Mouse (Mus musculus): Measurements from ENCODE around the gene Naa15. TPM values are rescaled to one million over a fixed set of nuclear protein-coding genes. Genes with fewer than 3 reads are reported as not detected.

The Naa15 gene
- polyA plus RNA-seq, 1 experiment from 2014 or later: 48.4 TPM

DNA sequence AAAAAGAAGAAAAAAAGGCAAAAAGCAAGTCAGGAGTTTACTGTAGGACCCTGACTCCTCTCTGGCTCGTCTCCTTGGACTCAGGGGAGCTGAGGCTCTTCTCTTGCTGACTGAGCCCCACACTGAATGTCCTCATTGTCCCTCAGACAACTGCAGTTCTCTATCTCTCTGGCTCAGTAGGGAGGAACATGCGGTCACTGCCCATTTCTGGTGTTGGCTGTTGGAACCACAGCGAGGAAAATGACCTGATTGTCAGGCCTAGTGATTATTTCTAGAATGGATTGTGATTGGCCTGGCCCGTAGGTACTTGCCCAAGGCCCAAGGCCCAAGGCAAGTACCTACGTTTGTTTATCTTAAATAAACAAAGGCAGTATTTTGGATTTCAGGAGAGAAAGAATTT lies 83.7 kb downstream of the Naa15 start:
- H3K4me1 ChIP-seq (replicated peaks; ENCODE audit: control insufficient read depth, insufficient read depth, low read length): no peaks in the 10 kb centered on the region
- 65% methylated on average over 5 of the region's 5 CpGs for WGBS
- no peak overlapping the region for H3K4me3 ChIP-seq (ENCODE audit: low read depth, low read length)
- no peak overlapping the region for H3K27ac ChIP-seq (ENCODE audit: low read depth, low read length)
- no peak overlapping the region for H3K9ac ChIP-seq (ENCODE audit: low read depth, low read length)
- H3K36me3 ChIP-seq (ENCODE audit: control insufficient read depth, insufficient read depth, low read length): peaks cover 3% of the 10 kb centered on the region; the same call in 1 of the 2 replicates
- no peak for DNase-seq (ENCODE audit: low spot score)
- ATAC-seq (replicated peaks; ENCODE audit: low FRiP score): no peak
- no peaks in the 10 kb centered on the region for H3K27me3 ChIP-seq (replicated peaks; ENCODE audit: control insufficient read depth, insufficient read depth, low read length)
- no peaks in the 10 kb centered on the region for H3K9me3 ChIP-seq (ENCODE audit: control insufficient read depth, low read length)
- H3K4me2 ChIP-seq: no peak overlapping the region

DNA sequence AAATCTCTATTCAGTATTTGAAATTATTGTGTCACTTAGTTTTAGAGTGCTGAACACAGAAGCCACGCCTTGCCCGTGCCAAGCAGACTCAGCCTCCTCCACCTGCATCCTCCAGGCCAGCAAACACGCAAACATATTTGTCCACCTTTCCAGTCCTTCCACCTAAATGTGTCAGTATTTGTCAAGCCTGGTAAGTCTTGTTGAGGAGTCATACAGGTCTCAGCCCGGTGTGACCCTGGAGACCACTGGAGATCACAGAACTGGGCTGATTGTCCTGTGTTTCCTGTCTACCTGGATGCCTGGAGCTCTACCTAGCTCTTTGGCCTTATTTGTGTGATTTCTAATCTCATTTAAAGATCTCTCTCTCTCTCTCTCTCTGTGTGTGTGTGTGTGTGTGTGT lies 84.9 kb downstream of the Naa15 start:
- Histone ChIP-seq H3K4me1 (replicated peaks; ENCODE audit: control insufficient read depth, insufficient read depth, low read length) (no peaks in the 10 kb centered on the region), H3K27me3 (replicated peaks; ENCODE audit: control insufficient read depth, insufficient read depth, low read length) (no peaks in the 10 kb centered on the region), H3K9ac (ENCODE audit: low read depth, low read length) (no peak overlapping the region), H3K4me3 (ENCODE audit: low read depth, low read length) (no peak overlapping the region), H3K36me3 (ENCODE audit: control insufficient read depth, insufficient read depth, low read length) (no peaks in the 10 kb centered on the region), H3K27ac (ENCODE audit: low read depth, low read length) (no peak overlapping the region), H3K9me3 (ENCODE audit: control insufficient read depth, low read length) (no peaks in the 10 kb centered on the region), H3K4me2 (no peak overlapping the region)
- DNase-seq (ENCODE audit: low spot score): no peak
- ATAC-seq (replicated peaks; ENCODE audit: low FRiP score): no peak
- WGBS: 75% methylated on average over 4 of the region's 4 CpGs

DNA sequence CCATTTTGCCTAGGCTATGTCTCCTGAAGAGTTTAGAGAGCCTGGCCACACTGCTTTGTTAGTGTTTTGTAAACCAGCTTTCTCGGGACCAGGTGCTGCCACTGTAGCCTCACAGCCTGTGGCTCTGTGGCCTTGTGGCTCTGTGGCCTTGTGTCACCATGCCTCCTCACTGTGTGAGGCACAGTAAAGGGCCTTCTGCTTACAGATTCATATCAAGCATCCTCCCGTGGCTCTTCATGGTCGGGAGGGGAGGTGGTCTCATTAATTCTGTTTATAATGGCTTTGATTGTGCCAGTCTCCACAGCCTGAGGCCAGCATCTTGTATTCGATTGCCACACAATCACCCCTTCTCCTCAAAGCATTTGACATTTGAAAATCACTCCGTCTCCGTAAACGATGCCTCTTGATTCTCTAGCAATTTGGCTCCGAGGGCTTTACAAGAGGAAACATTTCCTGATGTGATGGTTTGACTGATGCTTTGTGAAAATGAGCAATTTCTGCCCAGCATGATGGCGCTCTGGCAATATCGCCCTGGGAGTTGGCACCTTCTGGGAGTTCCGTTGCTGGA lies 89.5 kb downstream of the Naa15 start:
- no peak overlapping the region for H3K9ac ChIP-seq (ENCODE audit: low read depth, low read length)
- ATAC-seq (replicated peaks; ENCODE audit: low FRiP score): no peak
- H3K27me3 ChIP-seq (replicated peaks; ENCODE audit: control insufficient read depth, insufficient read depth, low read length): no peaks in the 10 kb centered on the region
- no peaks in the 10 kb centered on the region for H3K9me3 ChIP-seq (ENCODE audit: control insufficient read depth, low read length)
- H3K36me3 ChIP-seq (ENCODE audit: control insufficient read depth, insufficient read depth, low read length): no peaks in the 10 kb centered on the region
- H3K4me2 ChIP-seq: no peak overlapping the region
- no peak overlapping the region for H3K27ac ChIP-seq (ENCODE audit: low read depth, low read length)
- WGBS: 82% methylated on average over 11 of the region's 11 CpGs
- H3K4me3 ChIP-seq (ENCODE audit: low read depth, low read length): no peak overlapping the region
- DNase-seq (ENCODE audit: low spot score): no peak
- no peaks in the 10 kb centered on the region for H3K4me1 ChIP-seq (replicated peaks; ENCODE audit: control insufficient read depth, insufficient read depth, low read length)

DNA sequence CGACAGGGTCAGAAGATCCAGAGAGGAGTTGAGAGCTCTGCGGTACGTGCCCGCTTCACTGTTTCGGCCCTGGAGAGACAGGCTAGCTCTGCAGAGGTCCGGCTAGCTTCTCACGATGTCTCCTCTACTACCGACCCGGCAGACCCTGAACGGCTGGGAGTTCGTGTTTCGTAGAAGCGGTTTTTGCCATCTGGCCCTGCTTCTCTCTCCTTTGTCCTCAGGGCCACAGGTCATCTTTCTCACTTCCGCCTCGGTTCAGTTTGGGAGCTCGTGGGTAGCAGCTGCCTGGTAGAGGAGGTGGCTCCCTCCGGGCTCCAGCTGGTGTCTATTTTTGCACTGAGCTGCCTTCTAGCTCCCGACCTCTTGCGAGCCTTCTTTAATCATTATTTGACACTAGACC lies 90.5 kb downstream of the Naa15 start:
- no peak overlapping the region for H3K4me2 ChIP-seq
- no peak overlapping the region for H3K4me3 ChIP-seq (ENCODE audit: low read depth, low read length)
- no peak for DNase-seq (ENCODE audit: low spot score)

DNA sequence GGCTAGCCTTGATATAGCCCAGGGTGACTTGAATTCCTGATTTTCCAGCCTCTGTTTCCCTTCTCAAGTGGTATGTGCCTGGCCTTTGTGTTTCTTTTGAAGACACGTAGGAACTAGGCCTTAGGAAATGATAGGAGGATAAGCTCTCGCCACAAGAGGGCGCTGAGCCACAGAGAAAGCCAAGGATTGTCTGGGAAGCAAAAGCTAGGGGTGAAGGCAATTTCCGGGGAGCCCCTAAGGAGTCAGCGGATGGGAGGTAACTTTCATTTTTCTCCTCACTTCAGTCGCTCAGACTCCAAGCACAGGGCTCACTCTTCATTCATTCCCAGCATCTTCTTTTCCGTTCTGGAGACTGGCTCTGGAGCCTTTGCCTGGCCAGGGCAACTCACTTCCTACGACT lies 96.0 kb downstream of the Naa15 start:
- no peaks in the 10 kb centered on the region for H3K36me3 ChIP-seq (ENCODE audit: control insufficient read depth, insufficient read depth, low read length)
- no peaks in the 10 kb centered on the region for H3K27me3 ChIP-seq (replicated peaks; ENCODE audit: control insufficient read depth, insufficient read depth, low read length)
- no peaks in the 10 kb centered on the region for H3K4me1 ChIP-seq (replicated peaks; ENCODE audit: control insufficient read depth, insufficient read depth, low read length)
- ATAC-seq (replicated peaks; ENCODE audit: low FRiP score) (peak; percentile 51; the same call in 1 of the 2 replicates), DNase-seq (ENCODE audit: low spot score) (peak; percentile 71)
- H3K4me3 ChIP-seq (ENCODE audit: low read depth, low read length): peak overlapping the region; percentile 31; the same call in 1 of the 2 replicates
- H3K9ac ChIP-seq (ENCODE audit: low read depth, low read length): peak overlapping the region; percentile 26; the same call in 1 of the 2 replicates
- H3K4me2 ChIP-seq: peak overlapping the region; percentile 56
- 25% methylated on average over 8 of the region's 8 CpGs for WGBS
- H3K9me3 ChIP-seq (ENCODE audit: control insufficient read depth, low read length): no peaks in the 10 kb centered on the region
- H3K27ac ChIP-seq (ENCODE audit: low read depth, low read length): no peak overlapping the region

More for the DNA sequence above, 90.5 kb downstream of the Naa15 start:
- WGBS: 73% methylated on average over 19 of the region's 19 CpGs
- Histone ChIP-seq H3K36me3 (ENCODE audit: control insufficient read depth, insufficient read depth, low read length) (no peaks in the 10 kb centered on the region), H3K9ac (ENCODE audit: low read depth, low read length) (no peak overlapping the region), H3K4me1 (replicated peaks; ENCODE audit: control insufficient read depth, insufficient read depth, low read length) (no peaks in the 10 kb centered on the region), H3K27ac (ENCODE audit: low read depth, low read length) (no peak overlapping the region), H3K27me3 (replicated peaks; ENCODE audit: control insufficient read depth, insufficient read depth, low read length) (no peaks in the 10 kb centered on the region), H3K9me3 (ENCODE audit: control insufficient read depth, low read length) (no peaks in the 10 kb centered on the region)
- ATAC-seq (replicated peaks; ENCODE audit: low FRiP score): no peak

DNA sequence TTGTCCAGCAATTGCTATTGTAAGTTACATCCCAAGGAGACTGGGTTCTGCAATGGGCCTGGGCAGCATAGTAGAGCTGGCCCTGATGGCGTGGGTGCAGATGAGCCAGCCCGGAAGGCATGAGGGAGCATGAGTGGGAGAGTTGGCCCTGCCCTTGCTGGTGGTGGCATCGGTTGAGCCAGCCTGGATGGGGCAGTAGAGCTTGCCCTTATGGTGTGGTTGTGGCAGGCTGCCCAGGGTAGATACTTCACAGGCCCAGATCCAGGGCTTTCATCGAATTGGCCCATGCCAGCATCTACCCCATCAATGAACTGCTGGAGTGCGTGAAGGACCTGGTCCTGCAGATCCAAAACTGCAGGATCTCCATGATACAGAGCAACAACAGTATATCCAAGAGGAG lies 97.0 kb downstream of the Naa15 start:
- no peak overlapping the region for H3K9ac ChIP-seq (ENCODE audit: low read depth, low read length)

DNA sequence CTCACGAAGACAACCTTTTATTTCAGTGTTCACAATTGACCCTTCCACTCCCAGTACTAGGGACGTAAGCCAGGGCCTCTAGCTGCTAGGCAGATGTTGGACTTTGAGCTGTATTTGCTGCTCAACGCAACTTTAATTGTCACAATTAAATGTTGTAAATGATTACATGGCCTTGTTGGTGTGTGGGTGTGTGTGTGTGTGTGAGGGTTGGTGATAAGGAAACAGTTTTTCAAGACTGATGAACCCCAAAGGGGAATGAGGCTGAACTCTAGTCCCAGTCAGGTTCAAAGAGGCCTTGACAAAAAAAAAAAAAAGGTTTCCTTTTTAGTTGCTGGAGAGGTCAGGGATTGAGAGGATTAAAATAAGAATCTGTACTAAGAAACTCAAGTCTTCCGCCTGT lies 102.5 kb downstream of the Naa15 start:
- no peak overlapping the region for H3K9ac ChIP-seq (ENCODE audit: low read depth, low read length)
- peaks cover 19% of the 10 kb centered on the region for H3K4me1 ChIP-seq (replicated peaks; ENCODE audit: control insufficient read depth, insufficient read depth, low read length)
- no peak for DNase-seq (ENCODE audit: low spot score)
- H3K4me2 ChIP-seq: peak overlapping the region; percentile 56
- no peaks in the 10 kb centered on the region for H3K9me3 ChIP-seq (ENCODE audit: control insufficient read depth, low read length)
- ATAC-seq (replicated peaks; ENCODE audit: low FRiP score): no peak; the same call in 1 of the 2 replicates
- H3K27ac ChIP-seq (ENCODE audit: low read depth, low read length): peak overlapping the region; percentile 82
- no peaks in the 10 kb centered on the region; the same call in 1 of the 2 replicates for H3K36me3 ChIP-seq (ENCODE audit: control insufficient read depth, insufficient read depth, low read length)
- no peaks in the 10 kb centered on the region for H3K27me3 ChIP-seq (replicated peaks; ENCODE audit: control insufficient read depth, insufficient read depth, low read length)
- 67% methylated on average over 4 of the region's 4 CpGs for WGBS
- no peak overlapping the region for H3K4me3 ChIP-seq (ENCODE audit: low read depth, low read length)

More for the DNA sequence above, 97.0 kb downstream of the Naa15 start:
- ATAC-seq (replicated peaks; ENCODE audit: low FRiP score): no peak
- no peak for DNase-seq (ENCODE audit: low spot score)
- no peaks in the 10 kb centered on the region for H3K27me3 ChIP-seq (replicated peaks; ENCODE audit: control insufficient read depth, insufficient read depth, low read length)
- H3K4me3 ChIP-seq (ENCODE audit: low read depth, low read length): no peak overlapping the region
- no peak overlapping the region for H3K27ac ChIP-seq (ENCODE audit: low read depth, low read length)
- H3K4me2 ChIP-seq: no peak overlapping the region
- 96% methylated on average over 5 of the region's 5 CpGs for WGBS
- no peaks in the 10 kb centered on the region for H3K9me3 ChIP-seq (ENCODE audit: control insufficient read depth, low read length)
- H3K36me3 ChIP-seq (ENCODE audit: control insufficient read depth, insufficient read depth, low read length): no peaks in the 10 kb centered on the region
- no peaks in the 10 kb centered on the region for H3K4me1 ChIP-seq (replicated peaks; ENCODE audit: control insufficient read depth, insufficient read depth, low read length)

DNA sequence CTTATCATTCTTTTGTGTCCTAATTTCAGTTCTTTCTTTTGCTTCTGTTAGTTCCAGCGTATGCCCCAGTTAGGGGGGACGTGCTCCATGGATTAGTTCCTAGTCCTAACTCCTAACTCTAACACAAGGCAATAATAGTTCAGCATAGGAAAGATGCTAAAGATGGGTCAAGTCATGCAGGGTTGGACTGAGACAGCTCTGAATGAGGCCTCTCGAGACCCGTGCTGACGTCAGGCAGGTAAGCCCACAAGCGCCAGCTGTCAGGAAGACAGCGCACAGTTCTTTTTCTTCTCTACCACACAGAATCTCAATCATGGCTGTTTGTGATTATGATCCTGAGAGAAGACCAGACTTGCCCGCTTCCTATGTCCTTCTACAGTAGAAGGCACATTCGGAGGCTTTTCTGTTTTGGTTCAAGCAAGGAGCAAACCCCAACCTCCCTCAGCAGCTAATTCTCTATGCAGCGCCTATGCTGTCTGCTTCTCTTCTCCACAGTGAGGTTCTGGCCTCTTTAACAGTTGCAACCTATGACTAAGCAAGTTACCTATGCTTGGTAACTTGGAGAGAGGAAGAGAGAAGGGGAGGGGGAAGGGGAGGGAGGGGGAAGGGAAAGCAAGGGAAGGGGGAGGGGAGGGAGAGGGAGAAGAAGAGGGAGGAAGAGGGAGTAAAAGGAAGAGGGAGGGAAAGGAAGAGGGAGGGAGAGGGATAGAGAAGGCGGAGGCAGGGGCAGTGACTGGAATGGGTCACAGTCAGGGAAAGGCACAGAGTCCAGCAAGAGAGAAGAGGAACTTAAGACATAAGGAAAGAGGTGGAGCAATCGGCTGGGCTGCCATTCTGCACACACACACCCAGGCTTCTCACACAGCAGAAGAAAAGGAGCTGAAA lies 103.2 kb downstream of the Naa15 start:
- H3K36me3 ChIP-seq (ENCODE audit: control insufficient read depth, insufficient read depth, low read length): no peaks in the 10 kb centered on the region; the same call in none of the 2 replicates
- H3K4me1 ChIP-seq (replicated peaks; ENCODE audit: control insufficient read depth, insufficient read depth, low read length): peaks cover 19% of the 10 kb centered on the region
- H3K9me3 ChIP-seq (ENCODE audit: control insufficient read depth, low read length): no peaks in the 10 kb centered on the region
- H3K27me3 ChIP-seq (replicated peaks; ENCODE audit: control insufficient read depth, insufficient read depth, low read length): no peaks in the 10 kb centered on the region
- ATAC-seq (replicated peaks; ENCODE audit: low FRiP score) (peak; percentile 77), DNase-seq (ENCODE audit: low spot score) (peak; percentile 46)
- H3K9ac ChIP-seq (ENCODE audit: low read depth, low read length): 0 out of 2 replicates have a peak overlapping the region, but pooled peaks have one; percentile 13
- 55% methylated on average over 12 of the region's 12 CpGs for WGBS
- H3K4me3 ChIP-seq (ENCODE audit: low read depth, low read length): peak overlapping the region; percentile 25; the same call in 1 of the 2 replicates
- H3K4me2 ChIP-seq: peak overlapping the region; percentile 56
- peak overlapping the region; percentile 82 for H3K27ac ChIP-seq (ENCODE audit: low read depth, low read length)

All from liver, embryonic 11.5 days (tissue).